Mouse (Mus musculus): ENCODE measurements at regions not wholly inside any gene's neighbourhood (a gene's known extent, or its start where the extent isn't known, plus 50 kb on each side); places are given as distances from the start of the nearest gene placed in this dataset.

- WGBS, result 43% methylated on average over 5 of the region's 5 CpGs
- H3K4me2 ChIP-seq (ENCODE audit: low read depth, low read length, poor library complexity, severe bottlenecking), result peak overlapping the region; percentile 42
- H3K9me3 ChIP-seq (ENCODE audit: low read length), result no peaks in the 10 kb centered on the region
- DNase-seq (ENCODE audit: low spot score) (no peak), ATAC-seq (ENCODE audit: low FRiP score) (peak; percentile 21; the same call in 1 of the 2 replicates)
- peaks cover 18% of the 10 kb centered on the region for H3K27me3 ChIP-seq (ENCODE audit: insufficient read depth, low read length)
- H3K9ac ChIP-seq (replicated peaks; ENCODE audit: low read length, poor library complexity, severe bottlenecking), result no peak overlapping the region
- H3K27ac ChIP-seq (ENCODE audit: low read depth, low read length), result no peak overlapping the region
- peaks cover 10% of the 10 kb centered on the region; the same call in 1 of the 2 replicates for H3K4me1 ChIP-seq (ENCODE audit: insufficient read depth, low read length)
- no peak overlapping the region for H3K4me3 ChIP-seq (ENCODE audit: low read depth, low read length)
- H3K36me3 ChIP-seq (ENCODE audit: insufficient read depth, low read length), result no peaks in the 10 kb centered on the region
- no peak for TF ChIP-seq CTCF (IDR thresholded peaks at IDR 0.05)
These were observed 53.1 kb upstream of the Btrc start for GRCm38 (mm10) chr19:45310291-45310881.

GRCm38 (mm10) chr19:45310944-45311603 lies 52.5 kb upstream of the Btrc start:
- no peak for TF ChIP-seq CTCF (IDR thresholded peaks at IDR 0.05)
- H3K4me1 ChIP-seq (ENCODE audit: insufficient read depth, low read length), result peaks cover 10% of the 10 kb centered on the region; the same call in 1 of the 2 replicates
- DNase-seq (ENCODE audit: low spot score), result peak; percentile 65
- peak; percentile 70 for ATAC-seq (ENCODE audit: low FRiP score)
- WGBS, result 11% methylated on average over 15 of the region's 15 CpGs
- H3K4me3 ChIP-seq (ENCODE audit: low read depth, low read length), result no peak overlapping the region
- peak overlapping the region; percentile 42 for H3K4me2 ChIP-seq (ENCODE audit: low read depth, low read length, poor library complexity, severe bottlenecking)
- H3K9me3 ChIP-seq (ENCODE audit: low read length), result no peaks in the 10 kb centered on the region
- H3K9ac ChIP-seq (replicated peaks; ENCODE audit: low read length, poor library complexity, severe bottlenecking), result no peak overlapping the region; the same call in 1 of the 2 replicates
- no peaks in the 10 kb centered on the region for H3K36me3 ChIP-seq (ENCODE audit: insufficient read depth, low read length)
- H3K27ac ChIP-seq (ENCODE audit: low read depth, low read length), result no peak overlapping the region
- H3K27me3 ChIP-seq (ENCODE audit: insufficient read depth, low read length), result peaks cover 12% of the 10 kb centered on the region

- no peak overlapping the region for H3K4me2 ChIP-seq (ENCODE audit: low read depth, low read length, poor library complexity, severe bottlenecking)
- TF ChIP-seq CTCF (IDR thresholded peaks at IDR 0.05), result no peak
- WGBS, result 20% methylated on average over 19 of the region's 19 CpGs
- DNase-seq (ENCODE audit: low spot score) (no peak), ATAC-seq (ENCODE audit: low FRiP score) (peak; percentile 55; the same call in 1 of the 2 replicates)
- peaks cover 10% of the 10 kb centered on the region; the same call in 1 of the 2 replicates for H3K4me1 ChIP-seq (ENCODE audit: insufficient read depth, low read length)
- H3K27me3 ChIP-seq (ENCODE audit: insufficient read depth, low read length), result peaks cover 8% of the 10 kb centered on the region; the same call in 1 of the 2 replicates
- H3K9me3 ChIP-seq (ENCODE audit: low read length), result no peaks in the 10 kb centered on the region
- 0 out of 2 replicates have a peak overlapping the region, but pooled peaks have one; percentile 43 for H3K27ac ChIP-seq (ENCODE audit: low read depth, low read length)
- no peaks in the 10 kb centered on the region for H3K36me3 ChIP-seq (ENCODE audit: insufficient read depth, low read length)
- no peak overlapping the region for H3K9ac ChIP-seq (replicated peaks; ENCODE audit: low read length, poor library complexity, severe bottlenecking)
- no peak overlapping the region for H3K4me3 ChIP-seq (ENCODE audit: low read depth, low read length)
These were observed 51.5 kb upstream of the Btrc start for GRCm38 (mm10) chr19:45311831-45312537.

DNA sequence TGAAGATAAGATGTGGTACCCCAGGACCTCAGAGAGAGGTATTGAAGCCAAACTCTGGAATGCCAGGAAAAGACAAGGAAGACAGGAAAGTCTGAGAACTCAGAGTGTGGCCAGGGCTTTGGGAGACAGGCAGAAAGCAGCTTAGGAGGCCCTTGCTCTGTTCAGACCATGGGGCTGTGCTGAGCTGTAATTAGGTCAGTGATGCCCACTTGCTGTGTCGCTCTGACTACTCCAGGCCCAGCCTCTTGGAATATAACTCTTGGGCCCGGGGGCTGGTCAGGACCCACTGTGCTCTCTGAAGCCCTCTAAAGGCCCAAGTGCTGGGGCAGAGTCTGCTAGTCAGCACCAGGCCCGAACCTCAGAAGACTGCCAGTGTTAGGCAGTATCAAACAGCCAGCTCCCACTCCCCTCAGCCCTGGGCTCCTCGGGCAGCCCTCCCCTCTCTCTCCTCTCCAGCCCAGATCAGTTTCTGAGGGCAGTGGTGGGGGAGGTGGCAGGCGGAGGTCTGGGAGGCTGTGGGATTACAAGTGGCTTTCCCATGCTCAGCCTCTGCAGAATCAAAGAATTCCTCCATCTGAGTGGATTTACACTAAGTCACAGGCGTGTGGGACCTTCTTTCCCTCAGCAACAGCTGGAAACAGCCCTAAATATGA lies 50.7 kb upstream of the Btrc start:
- H3K9ac ChIP-seq (replicated peaks; ENCODE audit: low read length, poor library complexity, severe bottlenecking), result 0 out of 2 replicates have a peak overlapping the region, but pooled peaks have one; percentile 29

More for the DNA sequence above, 50.7 kb upstream of the Btrc start:
- Histone ChIP-seq H3K4me3 (ENCODE audit: low read depth, low read length) (no peak overlapping the region), H3K4me1 (ENCODE audit: insufficient read depth, low read length) (peaks cover 13% of the 10 kb centered on the region; the same call in 1 of the 2 replicates), H3K27ac (ENCODE audit: low read depth, low read length) (peak overlapping the region; percentile 43), H3K4me2 (ENCODE audit: low read depth, low read length, poor library complexity, severe bottlenecking) (no peak overlapping the region), H3K9me3 (ENCODE audit: low read length) (no peaks in the 10 kb centered on the region), H3K27me3 (ENCODE audit: insufficient read depth, low read length) (peaks cover 8% of the 10 kb centered on the region; the same call in 1 of the 2 replicates), H3K36me3 (ENCODE audit: insufficient read depth, low read length) (no peaks in the 10 kb centered on the region)
- DNase-seq (ENCODE audit: low spot score) (no peak), ATAC-seq (ENCODE audit: low FRiP score) (no peak)
- WGBS, result 9% methylated on average over 6 of the region's 6 CpGs
- no peak for TF ChIP-seq CTCF (IDR thresholded peaks at IDR 0.05)
